Mouse (Mus musculus) induced T-regulatory cell, adult 2 months (primary cell): Measurements from ENCODE around the gene Laptm5.

ENCODE experiments used
- DNase-seq: peaks from one replicate; pipeline ENCODE4 v3.0.0-alpha.2; 2012; ENCODE audit warnings: low read depth

The Laptm5 gene

GRCm38 (mm10) chr4:130899383-130899781, 13.5 kb upstream of the Laptm5 start:
- DNase-seq, result no peak

DNA sequence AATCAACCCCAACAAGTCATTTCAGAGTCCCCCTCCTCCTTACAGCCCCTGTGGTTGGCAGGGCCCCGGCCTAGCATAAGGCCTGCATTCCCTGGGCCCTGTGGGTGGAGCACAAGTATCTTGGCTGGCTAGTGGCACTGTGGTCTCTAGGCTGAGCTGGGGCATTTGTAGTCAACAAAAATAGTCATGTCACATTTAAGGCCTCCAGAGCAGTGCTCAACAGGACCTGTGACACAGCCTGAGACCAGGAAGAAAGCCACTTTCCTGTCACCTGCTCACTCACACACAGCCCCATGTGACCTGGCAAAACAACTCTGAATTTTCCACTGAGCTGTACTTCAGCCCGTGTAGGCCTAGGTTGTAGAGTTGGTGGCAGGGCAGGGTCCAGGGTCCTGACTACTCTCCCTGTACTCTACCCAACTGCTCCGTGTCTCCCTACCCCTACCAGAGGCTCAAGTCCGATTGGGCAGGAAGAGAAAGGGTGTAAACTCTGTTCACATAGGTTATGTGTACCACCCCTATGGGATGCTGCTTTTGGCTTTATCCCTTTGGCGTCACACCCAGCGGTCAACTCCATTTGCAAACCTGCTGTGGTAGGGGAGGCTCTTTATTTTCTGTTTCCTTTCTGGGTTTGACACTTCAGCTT, 13.0 kb upstream of the Laptm5 start:
- peak; percentile 86 for DNase-seq

- DNase-seq, result no peak
Observed at GRCm38 (mm10) chr4:130900746-130901145, 12.2 kb upstream of the Laptm5 start.

GRCm38 (mm10) chr4:130902289-130902781, 10.6 kb upstream of the Laptm5 start:
- DNase-seq, result peak; percentile 75

GRCm38 (mm10) chr4:130905025-130905424, 7.9 kb upstream of the Laptm5 start:
- DNase-seq, result peak; percentile 49

DNA sequence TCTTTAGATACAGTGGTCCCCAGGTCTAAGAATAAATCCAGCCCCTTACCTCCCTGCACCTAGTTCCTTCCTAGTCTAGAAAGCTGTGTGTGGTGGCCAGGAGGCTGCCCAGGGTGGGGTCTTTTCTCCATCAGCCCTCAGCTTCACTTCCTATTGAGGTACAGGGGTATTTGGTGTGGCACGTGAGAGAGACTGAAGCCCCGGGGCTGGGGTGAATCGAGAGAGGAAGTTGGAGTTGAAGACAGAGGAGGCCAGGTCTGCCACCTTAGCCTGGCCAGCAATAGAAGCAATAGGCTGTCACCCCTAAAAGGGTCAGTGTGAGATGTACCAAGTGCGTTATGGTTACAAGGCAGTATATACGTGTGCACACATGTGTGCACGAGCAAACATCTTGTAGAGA, 7.0 kb upstream of the Laptm5 start:
- peak; percentile 29 for DNase-seq

DNA sequence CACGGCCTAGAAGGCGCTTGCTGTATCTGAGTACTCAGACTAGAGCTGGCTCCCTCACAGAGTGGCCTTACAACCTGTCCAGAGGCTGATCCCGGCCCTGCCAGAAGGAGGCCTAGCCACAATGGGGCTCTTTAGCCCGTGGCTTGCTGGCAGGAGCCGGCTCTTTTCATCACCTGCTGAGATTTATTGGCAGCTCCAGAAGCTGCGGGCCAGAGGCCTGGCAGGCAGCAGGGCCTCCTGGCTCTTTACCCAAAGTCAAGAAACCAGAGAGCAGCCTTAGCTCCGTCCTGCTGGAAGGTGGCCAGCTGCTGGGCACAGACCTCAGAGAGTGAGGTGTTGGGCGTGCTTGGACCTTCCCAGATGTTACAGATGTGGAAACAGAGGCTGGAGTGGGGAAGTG, 6.6 kb upstream of the Laptm5 start:
- no peak for DNase-seq

- DNase-seq, result no peak
Observed at GRCm38 (mm10) chr4:130907200-130908069, 5.5 kb upstream of the Laptm5 start.

DNA sequence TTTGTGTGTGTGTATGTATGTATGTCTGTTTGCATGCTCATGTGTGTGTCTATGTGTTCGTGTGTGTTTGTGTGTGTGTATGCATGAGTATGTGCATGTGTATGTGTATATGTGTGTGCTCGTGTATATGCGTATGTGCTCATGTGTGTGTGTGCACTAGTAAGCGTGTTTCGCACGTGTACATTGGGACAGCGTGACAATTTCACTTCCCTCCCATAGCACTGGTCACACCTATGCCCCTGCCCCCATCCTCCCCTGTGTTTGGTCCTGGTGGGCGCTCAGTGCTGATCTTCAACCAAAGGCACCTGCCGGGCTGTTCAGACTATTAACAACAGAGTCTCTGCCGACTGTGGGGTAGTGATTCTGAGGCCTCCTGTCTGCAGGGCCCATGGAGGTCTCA, 4.8 kb upstream of the Laptm5 start:
- no peak for DNase-seq

DNA sequence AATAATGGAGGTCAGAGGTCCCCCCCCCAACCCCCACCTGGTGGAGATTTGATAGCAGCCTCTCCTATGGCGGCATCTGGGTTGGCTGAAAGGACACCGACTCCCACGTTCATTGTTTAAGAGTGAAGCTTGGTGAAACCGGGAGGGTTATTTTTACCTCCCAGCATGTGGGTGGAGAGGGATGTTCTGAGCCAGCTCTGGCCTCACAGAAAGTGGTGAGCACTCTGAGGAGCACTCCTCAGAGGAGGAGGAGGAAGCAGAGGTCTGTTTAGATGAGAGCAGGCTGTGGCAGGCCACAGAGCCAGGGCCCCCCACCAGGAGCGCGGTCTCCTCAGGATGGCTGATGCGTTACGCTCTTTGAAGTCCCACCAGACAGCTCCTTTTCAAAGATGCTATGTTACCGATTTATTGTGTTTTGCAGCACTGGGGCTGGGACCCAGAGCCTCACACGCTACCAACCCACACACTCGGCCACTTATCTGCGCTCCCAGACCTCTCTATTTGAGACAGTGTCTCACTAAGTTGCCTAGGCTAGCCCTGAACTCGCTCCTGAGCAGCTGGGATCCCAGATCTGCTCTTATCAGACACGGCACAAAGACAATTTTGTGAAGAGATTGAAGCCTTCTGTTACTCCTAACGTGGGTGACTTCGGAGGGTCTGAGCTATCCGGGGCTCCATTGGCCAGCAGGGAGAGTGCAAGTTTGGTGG, 3.6 kb upstream of the Laptm5 start:
- DNase-seq, result peak; percentile 59

DNA sequence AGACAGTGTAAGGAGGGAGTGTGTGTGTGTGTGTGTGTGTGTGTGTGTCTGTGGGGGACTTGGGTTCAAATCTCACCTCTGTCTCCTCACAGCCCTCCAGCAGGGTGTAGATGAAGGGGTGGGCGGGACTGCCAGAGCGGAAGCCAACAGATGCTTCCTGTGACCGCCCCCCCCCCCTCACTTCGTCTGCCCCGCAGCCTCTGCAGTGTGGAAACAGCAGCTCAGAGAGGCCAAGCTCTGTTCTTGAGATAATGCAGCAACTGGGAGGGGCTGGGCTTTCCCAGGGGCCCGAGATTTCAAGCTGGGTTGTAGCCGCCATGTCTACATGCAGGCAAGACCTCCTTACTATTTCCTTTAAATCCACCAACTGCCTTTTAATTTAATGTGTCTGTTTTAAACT, 2.3 kb upstream of the Laptm5 start:
- peak; percentile 85 for DNase-seq

DNA sequence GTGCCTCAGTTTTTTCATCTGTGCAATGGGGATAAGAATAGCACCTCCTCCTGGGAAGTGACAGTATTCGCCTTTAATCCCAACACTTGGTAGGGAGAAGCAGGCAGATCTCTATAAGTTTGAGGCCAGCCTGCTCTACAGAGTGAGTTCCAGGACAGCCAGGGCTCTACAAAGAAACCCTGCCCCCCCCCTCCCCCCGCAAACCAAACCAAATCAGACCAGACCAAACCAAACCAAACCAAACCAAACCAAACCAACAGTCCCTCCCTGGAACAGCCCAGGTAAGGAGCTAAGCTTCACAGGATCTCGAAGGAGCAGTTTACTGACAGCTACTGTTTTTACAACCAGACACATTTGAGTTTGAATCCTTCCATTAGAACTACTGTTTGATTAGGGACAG, 299 bp upstream of the Laptm5 start:
- no peak for DNase-seq

- DNase-seq, result no peak
Observed at GRCm38 (mm10) chr4:130913511-130913910, 586 bp downstream of the Laptm5 start.

DNA sequence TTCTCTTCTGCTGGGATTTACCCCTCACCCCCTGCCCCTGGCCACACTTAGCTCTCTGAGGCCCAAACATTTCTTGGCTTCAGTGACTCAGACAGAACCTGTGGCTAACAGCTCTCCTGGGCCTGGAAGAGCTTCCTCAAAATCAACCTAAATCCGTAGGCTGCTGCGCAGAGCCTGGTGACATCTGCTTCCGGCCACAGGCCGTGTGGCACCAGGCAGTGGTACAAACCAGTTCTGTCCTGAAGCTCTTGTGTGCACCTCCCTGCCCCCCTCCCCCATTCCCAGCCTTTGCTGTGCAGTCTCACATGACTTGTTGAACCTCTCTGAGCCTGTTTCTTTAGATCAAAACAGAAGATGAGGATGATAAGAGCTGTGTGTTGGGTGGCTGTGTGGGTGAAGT, 1.1 kb downstream of the Laptm5 start:
- peak; percentile 94 for DNase-seq

DNA sequence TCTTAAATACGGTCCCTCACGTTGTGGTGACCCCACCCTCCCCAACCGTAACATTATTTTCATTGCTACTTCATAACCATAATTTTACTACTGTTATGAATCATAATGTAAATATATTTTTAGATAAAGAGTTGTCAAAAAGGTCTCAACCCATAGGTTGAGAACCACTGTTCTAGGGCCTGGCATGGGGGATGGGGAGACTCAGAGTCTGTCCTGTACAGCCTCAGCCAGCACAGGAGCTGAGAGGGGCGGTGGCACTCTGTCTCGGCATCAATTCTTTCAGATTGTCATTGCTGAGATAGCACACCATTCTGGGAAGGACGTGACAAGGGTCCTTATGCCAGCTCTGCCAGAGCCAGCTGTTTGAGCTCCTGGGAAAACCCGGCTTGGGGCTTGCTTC, 1.6 kb downstream of the Laptm5 start:
- DNase-seq, result no peak

GRCm38 (mm10) chr4:130915006-130915667, 2.2 kb downstream of the Laptm5 start:
- peak; percentile 60 for DNase-seq

- DNase-seq, result peak; percentile 58
Observed at GRCm38 (mm10) chr4:130915668-130916035, 2.7 kb downstream of the Laptm5 start.

GRCm38 (mm10) chr4:130916639-130917038, 3.7 kb downstream of the Laptm5 start:
- peak; percentile 71 for DNase-seq

GRCm38 (mm10) chr4:130917564-130917963, 4.6 kb downstream of the Laptm5 start:
- DNase-seq, result no peak

- peak; percentile 78 for DNase-seq
Observed at GRCm38 (mm10) chr4:130918805-130919749, 6.2 kb downstream of the Laptm5 start.

DNA sequence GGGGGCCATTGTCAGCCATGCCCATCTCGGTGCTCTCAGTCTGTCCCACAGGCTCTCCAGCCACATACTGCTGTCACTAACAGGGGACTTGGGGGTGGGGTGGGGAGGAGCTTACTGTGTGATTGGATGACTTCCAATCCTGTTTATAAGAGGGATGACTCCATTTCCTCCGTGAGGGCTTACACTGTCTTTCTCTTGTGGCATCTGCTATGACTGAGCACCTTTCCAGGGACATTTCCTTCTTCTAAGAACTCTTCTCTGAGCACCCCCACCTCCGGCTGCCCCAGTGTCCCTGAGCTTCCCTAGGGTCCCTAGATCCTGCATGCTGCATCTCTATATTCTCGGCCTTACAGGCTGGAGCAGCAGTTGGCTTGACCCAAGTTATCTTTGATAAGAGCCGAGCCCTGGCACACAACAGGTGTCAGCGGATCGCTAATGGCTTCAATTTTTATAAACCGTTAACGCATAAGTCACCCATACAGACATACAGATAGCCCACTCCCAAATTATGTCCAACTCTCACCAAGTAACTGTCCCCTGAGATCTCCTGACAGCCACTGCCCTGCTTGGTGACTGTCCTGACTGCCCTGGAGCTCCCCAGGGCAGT, 6.9 kb downstream of the Laptm5 start:
- peak; percentile 68 for DNase-seq
